Mouse (Mus musculus): Measurements from ENCODE around the gene Arl3.

Gene Arl3

GRCm38 (mm10) chr19:46572951-46573937 lies at the start of gene Arl3, which contains the start of gene Sfxn2:
TSS of gene Arl3 (minus strand) at chr19:46573198.
TSS of gene Sfxn2 (plus strand) at chr19:46573365.
- peak; percentile 96 for DNase-seq (ENCODE audit: low read depth, low spot score)

- no peak for DNase-seq (ENCODE audit: low read depth, low spot score)
Measured at GRCm38 (mm10) chr19:46622659-46623193, 49.7 kb upstream of the Arl3 start.

GRCm38 (mm10) chr19:46621236-46622183 lies 48.5 kb upstream of the Arl3 start:
- DNase-seq (ENCODE audit: low read depth, low spot score): no peak

GRCm38 (mm10) chr19:46620016-46620808 lies 47.2 kb upstream of the Arl3 start:
- DNase-seq (ENCODE audit: low read depth, low spot score): no peak

- no peak for DNase-seq (ENCODE audit: low read depth, low spot score)
Measured at GRCm38 (mm10) chr19:46619518-46619917, 46.5 kb upstream of the Arl3 start.

- no peak for DNase-seq (ENCODE audit: low read depth, low spot score)
Measured at GRCm38 (mm10) chr19:46619001-46619400, 46.0 kb upstream of the Arl3 start.

GRCm38 (mm10) chr19:46618322-46618721 lies 45.3 kb upstream of the Arl3 start:
- DNase-seq (ENCODE audit: low read depth, low spot score): no peak

- no peak for DNase-seq (ENCODE audit: low read depth, low spot score)
Measured at GRCm38 (mm10) chr19:46617361-46617760, 44.4 kb upstream of the Arl3 start.

- no peak for DNase-seq (ENCODE audit: low read depth, low spot score)
Measured at GRCm38 (mm10) chr19:46616378-46616777, 43.4 kb upstream of the Arl3 start.

- DNase-seq (ENCODE audit: low read depth, low spot score): no peak
Measured at GRCm38 (mm10) chr19:46608158-46608557, 35.2 kb upstream of the Arl3 start.

GRCm38 (mm10) chr19:46607424-46607823 lies 34.4 kb upstream of the Arl3 start:
- DNase-seq (ENCODE audit: low read depth, low spot score): no peak

- no peak for DNase-seq (ENCODE audit: low read depth, low spot score)
Measured at GRCm38 (mm10) chr19:46606718-46607117, 33.7 kb upstream of the Arl3 start.

GRCm38 (mm10) chr19:46602406-46602805 lies 29.4 kb upstream of the Arl3 start:
- DNase-seq (ENCODE audit: low read depth, low spot score): no peak

- no peak for DNase-seq (ENCODE audit: low read depth, low spot score)
Measured at GRCm38 (mm10) chr19:46601491-46601890, 28.5 kb upstream of the Arl3 start.

GRCm38 (mm10) chr19:46600371-46600770 lies 27.4 kb upstream of the Arl3 start:
- DNase-seq (ENCODE audit: low read depth, low spot score): no peak

GRCm38 (mm10) chr19:46599375-46600256 lies 26.6 kb upstream of the Arl3 start:
- no peak for DNase-seq (ENCODE audit: low read depth, low spot score)

- peak; percentile 66 for DNase-seq (ENCODE audit: low read depth, low spot score)
Measured at GRCm38 (mm10) chr19:46598720-46599252, 25.8 kb upstream of the Arl3 start, which contains the start of gene Wbp1l. TSS of gene Wbp1l (plus strand) at chr19:46599084.

GRCm38 (mm10) chr19:46598187-46598586 lies 25.2 kb upstream of the Arl3 start:
- no peak for DNase-seq (ENCODE audit: low read depth, low spot score)

GRCm38 (mm10) chr19:46592751-46593439 lies 19.9 kb upstream of the Arl3 start:
- no peak for DNase-seq (ENCODE audit: low read depth, low spot score)

Measured in retina, adult 2 months (tissue).